Comparison of ENCODE assay signal across 12 mouse cellular contexts in the genomic region with DNA sequence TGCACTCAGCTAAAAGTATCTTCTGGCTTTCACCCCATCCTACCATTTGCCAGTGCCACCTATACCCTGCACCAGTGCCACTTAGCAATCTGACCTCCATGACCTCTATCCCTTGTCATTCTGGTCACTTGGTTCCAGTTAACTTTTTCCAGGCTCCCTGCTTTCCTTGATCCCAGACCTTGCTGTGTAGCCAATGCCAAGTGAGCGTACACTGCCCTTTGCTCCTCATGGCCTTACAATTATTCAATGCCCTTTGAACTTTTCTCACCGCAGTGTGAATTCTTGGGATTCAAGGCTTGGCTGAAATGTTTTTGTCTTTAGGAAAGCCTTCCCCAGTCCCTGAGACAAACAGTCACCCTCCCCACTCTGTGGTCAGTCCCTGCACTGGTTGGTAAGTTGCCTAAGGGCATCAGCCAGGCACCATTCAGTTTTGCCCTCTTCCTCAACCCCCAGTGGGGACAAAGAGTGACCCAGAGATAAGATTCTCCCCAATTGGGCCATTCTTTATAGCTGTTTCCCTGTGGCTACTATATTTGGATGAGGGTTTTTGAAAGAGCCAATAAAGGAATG.
"Had no signal": no experiment of that assay in that cellular context is flagged by ENCODE, and none has a peak within 500 bp of the region (broad histone marks: within the 10 kb centered on the region; RNA-seq: fewer than 3 reads in every experiment).

No protein-coding gene starts in this region.

- H3K27ac ChIP-seq: limb, embryonic 12.5 days; liver, embryonic 15.5 days; midbrain, embryonic 13.5 days; stomach, embryonic 15.5 days had no signal

- DNase-seq: layer of hippocampus, adult 9-11 months; liver; lung, adult 2 months; lung, postnatal 36 days; right cerebral cortex, postnatal 14 days; thymus, postnatal 4 days had no signal

- H3K9me3 ChIP-seq: limb, embryonic 12.5 days; liver, embryonic 15.5 days; midbrain, embryonic 13.5 days; stomach, embryonic 15.5 days had no signal

- H3K36me3 ChIP-seq: limb, embryonic 12.5 days; liver, embryonic 15.5 days; midbrain, embryonic 13.5 days; stomach, embryonic 15.5 days had no signal

- H3K4me1 ChIP-seq: liver, embryonic 15.5 days; stomach, embryonic 15.5 days had no signal

- H3K4me3 ChIP-seq: limb, embryonic 12.5 days; liver, embryonic 15.5 days; midbrain, embryonic 13.5 days; stomach, embryonic 15.5 days had no signal

- H3K4me2 ChIP-seq: limb, embryonic 12.5 days; liver, embryonic 15.5 days; midbrain, embryonic 13.5 days; stomach, embryonic 15.5 days had no signal

- H3K9ac ChIP-seq: limb, embryonic 12.5 days; liver, embryonic 15.5 days; midbrain, embryonic 13.5 days; stomach, embryonic 15.5 days had no signal

- ATAC-seq: intestine, embryonic 16.5 days; lung, postnatal 0 days; midbrain, embryonic 13.5 days had no signal

- H3K27me3 ChIP-seq: stomach, embryonic 15.5 days had no signal
